Mouse (Mus musculus) kidney, embryonic 15.5 days (tissue): ENCODE results near the gene Asb13. TPM values are rescaled to one million over a fixed set of nuclear protein-coding genes. Genes with fewer than 3 reads are reported as not detected.

Experiments
- polyA plus RNA-seq: library from polyadenylated mRNA; unstranded; fragments of >200 nt; fragmentation: Nextera tagmentation; extraction: Ambion mirVana; gene quantifications from 2 replicates; pipeline ENCODE4 v1.2.1, GENCODE M21; 2015

Gene Asb13
- polyA plus RNA-seq, 1 experiment from 2014 or later = 15.0 TPM

Other genes starting within 250 kb of the Asb13 start
- 423 and 427 TPM in 2 replicates for gene Gdi2, start 96.0 kb upstream of the Asb13 start, polyA plus RNA-seq
- 14.0 and 16.7 TPM in 2 replicates for gene Fam208b, start 22.9 kb upstream of the Asb13 start, polyA plus RNA-seq
- gene Calml3, start 170.3 kb downstream of the Asb13 start, polyA plus RNA-seq = 0.45 and 0.74 TPM in 2 replicates
- 0.17 and 3.2 TPM in 2 replicates for gene Calm4, start 203.7 kb downstream of the Asb13 start, polyA plus RNA-seq
- not detected in 2 replicates for gene Calm5, start 220.1 kb downstream of the Asb13 start, polyA plus RNA-seq